Mouse (Mus musculus) CH12.LX (cell line): ENCODE results near the gene Hipk2. TPM values are rescaled to one million over a fixed set of nuclear protein-coding genes. Genes with fewer than 3 reads are reported as not detected.

ENCODE experiments used
- DNase-seq: peaks from one replicate; pipeline ENCODE4 v3.0.0-alpha.2; 2013; ENCODE audit errors: extremely low read depth
- H3K27ac ChIP-seq: 2 replicates; pipeline ENCODE4 v1.5.1; 2012; ENCODE audit warnings: low read depth, mild to moderate bottlenecking, control low read depth, moderate library complexity; ENCODE audit not compliant: insufficient read depth
- H3K27me3 ChIP-seq: replicated peaks from 2 replicates; pipeline ENCODE3; 2012; ENCODE audit warnings: inconsistent platforms
- H3K36me3 ChIP-seq, 2 experiments: replicated peaks in 1 of 2; 2 replicates each; pipeline versions ENCODE3 to v1.6.1; 2012; ENCODE audit warnings: inconsistent platforms in 1 of 2, low read length in 1 of 2, mild to moderate bottlenecking in 1 of 2, mixed read lengths in 1 of 2, moderate library complexity in 1 of 2; ENCODE audit not compliant: control insufficient read depth in 1 of 2, insufficient read depth in 1 of 2
- H3K4me1 ChIP-seq, 2 experiments: 2 replicates each; pipeline ENCODE4 v1.6.1; 2012; ENCODE audit warnings: inconsistent platforms in 1 of 2, moderate library complexity in 1 of 2; ENCODE audit not compliant: insufficient read depth in 2 of 2, control insufficient read depth in 1 of 2
- H3K4me2 ChIP-seq: 2 replicates; pipeline ENCODE4 v1.6.1; 2012; ENCODE audit warnings: low read depth, mild to moderate bottlenecking, control low read depth; ENCODE audit not compliant: poor library complexity, insufficient read depth, severe bottlenecking
- H3K4me3 ChIP-seq, 3 experiments: fragments of 150-350 bp in 1 of 3; sonication (generic) in 1 of 3; replicated peaks in 1 of 3; 2 replicates each; pipeline versions ENCODE3 to v1.5.1; 2011 to 2012; ENCODE audit warnings: low read depth in 2 of 3, low read length in 2 of 3, mild to moderate bottlenecking in 2 of 3, moderate library complexity in 2 of 3, control low read depth in 1 of 3, improper control_type of control experiment in 1 of 3, inconsistent platforms in 1 of 3, mixed read lengths in 1 of 3; ENCODE audit not compliant: poor library complexity in 1 of 3
- H3K79me2 ChIP-seq: replicated peaks from 2 replicates; pipeline ENCODE4 v1.6.1; 2012; ENCODE audit warnings: mild to moderate bottlenecking, moderate library complexity; ENCODE audit not compliant: control insufficient read depth, poor library complexity, insufficient read depth, severe bottlenecking; ENCODE audit errors: extremely low read depth
- H3K9ac ChIP-seq: 2 replicates; pipeline ENCODE4 v1.6.1; 2012; ENCODE audit warnings: low read depth, mild to moderate bottlenecking, control low read depth, moderate library complexity; ENCODE audit not compliant: insufficient read depth
- H3K9me3 ChIP-seq: replicated peaks from 2 replicates; pipeline ENCODE3; 2012; ENCODE audit warnings: low read length, inconsistent platforms, mixed read lengths
- BHLHE40 ChIP-seq: IDR thresholded peaks from 2 replicates; pipeline ENCODE4 v1.6.1; 2011; ENCODE audit warnings: mild to moderate bottlenecking, low read depth, low read length, improper control_type of control experiment
- CHD1 ChIP-seq: IDR thresholded peaks from 2 replicates; pipeline ENCODE4 v1.6.1; 2012; ENCODE audit warnings: low read depth, low read length, improper control_type of control experiment, inconsistent platforms
- CTCF ChIP-seq, 2 experiments: IDR thresholded peaks in 1 of 2; conservative IDR thresholded peaks in 1 of 2; 2 replicates each; pipeline ENCODE4 v1.5.1; 2011 to 2012; ENCODE audit warnings: low read depth in 2 of 2, low read length in 2 of 2, improper control_type of control experiment in 1 of 2, inconsistent platforms in 1 of 2, mild to moderate bottlenecking in 1 of 2, moderate library complexity in 1 of 2
- ETS1 ChIP-seq: conservative IDR thresholded peaks from 2 replicates; pipeline ENCODE4 v1.6.1; 2012; ENCODE audit warnings: low read depth, mild to moderate bottlenecking, inconsistent platforms, low read length, improper control_type of control experiment, moderate library complexity
- GABPA ChIP-seq: IDR thresholded peaks from 2 replicates; pipeline ENCODE4 v1.6.1; 2012; ENCODE audit warnings: low read depth, low read length, improper control_type of control experiment, inconsistent platforms; ENCODE audit not compliant: insufficient replicate concordance
- HCFC1 ChIP-seq: IDR thresholded peaks from 2 replicates; pipeline ENCODE4 v1.6.1; 2012; ENCODE audit warnings: low read depth, mild to moderate bottlenecking, inconsistent platforms, low read length, improper control_type of control experiment
- JUN ChIP-seq: IDR thresholded peaks from 2 replicates; pipeline ENCODE4 v1.6.1; 2011; ENCODE audit warnings: low read depth, mild to moderate bottlenecking, low read length, improper control_type of control experiment, moderate library complexity; ENCODE audit not compliant: insufficient read depth
- MAFK ChIP-seq: IDR thresholded peaks from 2 replicates; pipeline ENCODE4 v1.6.1; 2011; ENCODE audit warnings: low read length, improper control_type of control experiment; ENCODE audit not compliant: insufficient replicate concordance
- MXI1 ChIP-seq: IDR thresholded peaks from 2 replicates; pipeline ENCODE4 v1.6.1; 2011; ENCODE audit warnings: mild to moderate bottlenecking, low read depth, low read length, improper control_type of control experiment
- NRF1 ChIP-seq: IDR thresholded peaks from 2 replicates; pipeline ENCODE4 v1.6.1; 2014; ENCODE audit warnings: low read depth, mild to moderate bottlenecking, inconsistent platforms, low read length, improper control_type of control experiment, moderate library complexity
- PAX5 ChIP-seq: IDR thresholded peaks from 2 replicates; pipeline ENCODE4 v1.6.1; 2012; ENCODE audit warnings: low read length, inconsistent platforms, mixed read lengths
- POLR2A ChIP-seq: IDR thresholded peaks from 2 replicates; pipeline ENCODE4 v1.6.1; 2011; ENCODE audit warnings: low read depth, mild to moderate bottlenecking, improper control_type of control experiment, low read length
- POLR2AphosphoS2 ChIP-seq: IDR thresholded peaks from 2 replicates; pipeline ENCODE4 v1.6.1; 2011; ENCODE audit warnings: low read depth, low read length, improper control_type of control experiment
- RAD21 ChIP-seq: IDR thresholded peaks from 2 replicates; pipeline ENCODE4 v1.6.1; 2011; ENCODE audit warnings: low read depth, mild to moderate bottlenecking, low read length, improper control_type of control experiment, moderate library complexity
- RCOR1 ChIP-seq: conservative IDR thresholded peaks from 2 replicates; pipeline ENCODE4 v1.6.1; 2012; ENCODE audit warnings: low read depth, mild to moderate bottlenecking, inconsistent platforms, low read length, improper control_type of control experiment
- SIN3A ChIP-seq: IDR thresholded peaks from 2 replicates; pipeline ENCODE4 v1.6.1; 2012; ENCODE audit warnings: low read length, improper control_type of control experiment, inconsistent platforms
- UBTF ChIP-seq: IDR thresholded peaks from 2 replicates; pipeline ENCODE4 v1.6.1; 2012; ENCODE audit warnings: low read depth, mild to moderate bottlenecking, inconsistent platforms, low read length, improper control_type of control experiment, moderate library complexity
- USF1 ChIP-seq: IDR thresholded peaks from 2 replicates; pipeline ENCODE4 v1.6.1; 2014; ENCODE audit warnings: low read depth, mild to moderate bottlenecking, inconsistent platforms, low read length, improper control_type of control experiment
- USF2 ChIP-seq: conservative IDR thresholded peaks from 2 replicates; pipeline ENCODE4 v1.6.1; 2011; ENCODE audit warnings: low read depth, low read length, improper control_type of control experiment
- dilution Hi-C: fragments of 300-500 bp; cut with MboI; formaldehyde crosslinking; loops from 2 replicates; pipeline ENCODE4 v1.14.3; 2020; ENCODE audit warnings: low sequenced_read_pairs; ENCODE audit not compliant: extremely low pct_unique_long_range_greater_than_20kb, extremely low pct_ligation_motif_present
- in situ Hi-C: fragments of 300-500 bp; cut with MboI; formaldehyde crosslinking; loops from 3 replicates; pipeline ENCODE4 v1.14.3; 2019; ENCODE audit warnings: low sequenced_read_pairs, low pct_ligation_motif_present, low pct_unique_long_range_greater_than_20kb, mixed read lengths
- polyA plus RNA-seq: library from polyadenylated mRNA; unstranded; fragments of >175 nt; gene quantifications from 2 replicates; pipeline ENCODE4 v1.2.1, GENCODE M21; 2012; ENCODE audit warnings: low read depth; ENCODE audit not compliant: insufficient read length
- total RNA-seq, 2 experiments: library from RNA; depleted of rRNA; stranded (reverse); fragments of 300-350 nt in 1 of 2; fragments of >200 nt in 1 of 2; gene quantifications; 2 replicates each; pipeline ENCODE4 v1.2.3; 2012 to 2014

The Hipk2 gene
- total and polyA plus RNA-seq, 3 experiments, result 1.6 to 5.3 (median 2.6) TPM

DNA sequence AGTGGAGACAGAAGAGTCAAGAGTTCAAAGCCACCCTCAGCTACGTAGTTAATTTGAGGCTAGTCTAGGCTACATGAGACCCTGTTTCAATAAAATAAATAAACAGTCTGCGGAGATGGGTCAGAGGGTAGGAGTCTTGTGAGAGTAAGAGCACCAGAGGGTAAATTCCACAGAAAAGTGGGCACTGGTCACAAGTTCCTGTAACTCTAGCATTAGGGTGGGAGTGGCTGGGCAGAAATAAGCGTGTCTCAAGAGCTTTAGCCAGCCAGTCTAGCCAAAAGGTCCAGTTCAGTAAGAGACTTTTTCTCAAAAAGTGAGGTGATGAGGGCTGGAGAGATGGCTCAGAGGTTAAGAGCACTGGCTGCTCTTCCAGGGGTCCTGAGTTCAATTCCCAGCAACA is 17.6 kb upstream of the Hipk2 start:
- Histone ChIP-seq H3K4me2 (no peak overlapping the region), H3K4me1 (no peaks in the 10 kb centered on the region), H3K27me3 (no peaks in the 10 kb centered on the region)
- dilution Hi-C loops, result no loop called here
- TF ChIP-seq PAX5 (no peak), RAD21 (no peak), CTCF (conservative IDR thresholded peaks at IDR 0.05 in 1 of 2, IDR thresholded peaks at IDR 0.05 in 1 of 2; ENCODE audit: low read depth in 2 of 2, low read length in 2 of 2) (no peak), BHLHE40 (no peak), SIN3A (no peak), ETS1 (no peak), RCOR1 (no peak), MAFK (no peak), UBTF (no peak), GABPA (no peak), HCFC1 (no peak), MXI1 (no peak), USF1 (no peak), CHD1 (no peak), USF2 (no peak)
- TF ChIP-seq, all 38 proteins: peak for 0
- H3K36me3 ChIP-seq, result no peaks in the 10 kb centered on the region
- H3K27ac ChIP-seq, result no peak overlapping the region
- no peaks in the 10 kb centered on the region for H3K9me3 ChIP-seq
- in situ Hi-C loops, result no loop called here
- H3K4me3 ChIP-seq, result no peak overlapping the region
- no peak for DNase-seq
- no peaks in the 10 kb centered on the region for H3K79me2 ChIP-seq
- no peak overlapping the region for H3K9ac ChIP-seq

DNA sequence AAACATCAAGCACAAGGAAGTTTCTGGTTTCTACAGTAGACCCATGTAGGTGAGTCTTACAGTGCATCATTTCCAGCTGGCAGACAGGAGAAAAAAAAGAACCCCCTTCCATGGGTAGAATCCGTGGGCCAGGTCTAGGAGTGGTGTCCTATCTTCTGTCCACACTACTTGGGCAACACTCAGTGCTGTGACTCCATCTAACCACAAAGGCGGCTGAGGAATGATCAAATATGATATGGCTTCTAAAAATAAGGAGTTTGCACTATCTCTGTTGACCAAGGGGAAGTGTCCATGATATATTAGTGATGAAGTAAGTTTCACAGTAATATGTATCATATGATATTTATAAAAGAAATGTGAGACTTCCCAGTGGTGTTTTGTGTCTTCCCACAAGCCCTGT is 16.1 kb upstream of the Hipk2 start:
- dilution Hi-C loops, result no loop called here
- Histone ChIP-seq H3K36me3 (no peaks in the 10 kb centered on the region), H3K4me3 (no peak overlapping the region), H3K9ac (no peak overlapping the region), H3K4me2 (no peak overlapping the region), H3K9me3 (no peaks in the 10 kb centered on the region), H3K4me1 (no peaks in the 10 kb centered on the region), H3K79me2 (no peaks in the 10 kb centered on the region), H3K27ac (no peak overlapping the region), H3K27me3 (no peaks in the 10 kb centered on the region)
- DNase-seq, result no peak
- no peak for TF ChIP-seq MAFK
- TF ChIP-seq RAD21, result no peak
- TF ChIP-seq PAX5, result no peak
- TF ChIP-seq POLR2AphosphoS2, result no peak
- no peak for TF ChIP-seq POLR2A
- TF ChIP-seq USF1, result no peak
- TF ChIP-seq ETS1, result no peak
- TF ChIP-seq UBTF, result no peak
- no peak for TF ChIP-seq USF2
- no peak for TF ChIP-seq MXI1
- no peak for TF ChIP-seq JUN
- no peak for TF ChIP-seq NRF1
- no peak for TF ChIP-seq SIN3A
- TF ChIP-seq RCOR1, result no peak
- in situ Hi-C loops, result no loop called here
